Mouse (Mus musculus): ENCODE results near the gene Gm14781. TPM values are rescaled to one million over a fixed set of nuclear protein-coding genes. Genes with fewer than 3 reads are reported as not detected.
"Not testable (repeated sequence)": the region's sequence is repeated elsewhere in the genome, so short reads cannot be mapped to it uniquely, and the experiment has no call there.

Gene Gm14781
- total RNA-seq (2015; ENCODE audit: low replicate concordance) (not detected in 2 replicates), total RNA-seq (2017; ENCODE audit: low replicate concordance) (not detected in 2 replicates)

DNA sequence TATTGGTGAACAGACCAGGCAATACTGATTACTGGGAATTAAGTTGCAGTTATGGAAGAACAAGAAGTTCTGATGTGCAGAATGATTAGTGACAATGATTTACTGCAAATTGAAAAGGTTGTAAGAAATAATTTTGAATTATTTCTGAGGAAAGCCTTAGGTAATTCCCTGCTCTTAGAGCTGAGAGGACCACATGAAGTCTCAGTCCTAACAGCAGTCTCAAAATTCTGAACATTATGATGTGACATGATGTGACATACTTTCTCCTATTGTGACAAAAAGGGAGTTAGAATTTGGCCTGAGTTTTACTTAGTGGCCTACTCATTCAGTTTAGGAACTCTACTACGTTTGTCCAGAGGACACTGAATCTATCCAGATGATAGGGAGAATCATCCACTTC, at the start of gene Gm14781:
Gene Gm14781, plus strand, starts transcription at position 301 of the 400 bp plus-strand sequence.
- ATAC-seq (replicated peaks; ENCODE audit: low FRiP score, poor library complexity, severe bottlenecking) = not testable (repeated sequence)

DNA sequence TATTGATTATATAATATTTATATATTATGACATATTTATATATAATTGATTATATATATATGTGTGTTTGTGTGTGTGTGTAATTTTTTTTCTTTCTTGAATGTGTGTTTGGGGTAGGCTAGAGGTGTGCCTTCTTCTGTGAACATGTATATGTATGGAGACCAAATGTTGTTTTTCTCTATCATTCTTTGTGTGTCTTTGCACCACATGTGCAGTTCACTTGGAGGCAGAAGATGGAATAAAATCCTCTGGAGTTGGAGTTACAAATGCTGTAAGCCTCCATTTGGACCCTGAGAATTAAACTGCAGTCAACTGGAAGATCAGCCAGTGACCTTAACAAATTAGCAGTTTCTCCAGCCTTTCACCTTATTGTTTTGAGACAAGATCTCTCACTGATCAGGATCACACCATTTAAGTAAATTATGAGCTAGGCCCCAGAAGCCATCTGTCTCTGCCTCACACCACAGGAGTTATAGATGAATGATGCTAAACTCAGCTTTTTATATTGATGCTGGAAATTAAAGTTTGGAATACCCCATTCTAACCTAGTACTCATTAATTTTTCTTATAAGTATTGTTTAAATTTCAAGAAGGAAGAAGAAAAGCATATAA, 23.1 kb downstream of the Gm14781 start:
- ATAC-seq (replicated peaks; ENCODE audit: low FRiP score, poor library complexity, severe bottlenecking) = not testable (repeated sequence)

Other genes with a start within 250 kb of the Gm14781 start
- gene Gm5072, start 239.7 kb upstream of the Gm14781 start, total RNA-seq (2015; ENCODE audit: low replicate concordance) = not detected in 2 replicates
- not detected in 2 replicates for gene Gm5072, start 239.7 kb upstream of the Gm14781 start, total RNA-seq (2017; ENCODE audit: low replicate concordance)
- gene Gm8914, start 152.1 kb upstream of the Gm14781 start, total RNA-seq (2015; ENCODE audit: low replicate concordance) = not detected in 2 replicates
- not detected in 2 replicates for gene Gm8914, start 152.1 kb upstream of the Gm14781 start, total RNA-seq (2017; ENCODE audit: low replicate concordance)
- gene 1700084M14Rik, start 56.3 kb upstream of the Gm14781 start, total RNA-seq (2015; ENCODE audit: low replicate concordance) = not detected in 2 replicates
- not detected in 2 replicates for gene 1700084M14Rik, start 56.3 kb upstream of the Gm14781 start, total RNA-seq (2017; ENCODE audit: low replicate concordance)
- not detected in 2 replicates for gene Mageb5, start 150.8 kb downstream of the Gm14781 start, total RNA-seq (2015; ENCODE audit: low replicate concordance)
- not detected in 2 replicates for gene Mageb5, start 150.8 kb downstream of the Gm14781 start, total RNA-seq (2017; ENCODE audit: low replicate concordance)